Mouse (Mus musculus): ENCODE results near the gene Tpx2.

- TF ChIP-seq POLR2A (IDR thresholded peaks at IDR 0.05; ENCODE audit: low read depth, low read length) (no peak), CTCF (conservative IDR thresholded peaks at IDR 0.05; ENCODE audit: insufficient read depth, insufficient read length, low read depth, low read length) (no peak)
Observed at GRCm38 (mm10) chr2:152827321-152828010, 20.3 kb upstream of the Tpx2 start.

Measured in kidney, adult 2 months (tissue).